Mouse (Mus musculus): ENCODE results near the gene Fdxr.

Gene Fdxr

DNA sequence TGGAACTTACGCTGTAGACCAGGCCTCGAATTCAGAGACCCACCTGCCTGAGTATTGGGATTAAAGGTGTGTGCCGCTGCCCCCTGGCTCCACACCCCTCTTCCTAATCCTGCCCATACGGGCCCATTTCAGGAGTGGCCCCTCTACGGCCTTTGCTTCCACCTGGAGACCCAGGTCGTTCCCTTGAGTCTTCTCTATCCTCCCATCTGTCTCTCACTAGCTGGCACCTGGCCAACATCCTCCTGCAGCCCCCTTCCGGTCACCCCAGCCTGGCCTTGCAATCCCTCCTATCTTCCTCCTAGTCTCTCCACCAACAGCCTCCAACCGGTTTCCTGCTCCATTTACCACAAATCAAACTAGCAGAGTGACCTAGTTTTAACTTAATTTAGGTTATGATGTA is 13.0 kb upstream of the Fdxr start:
- peak; percentile 72 for DNase-seq (ENCODE audit: low spot score)

DNA sequence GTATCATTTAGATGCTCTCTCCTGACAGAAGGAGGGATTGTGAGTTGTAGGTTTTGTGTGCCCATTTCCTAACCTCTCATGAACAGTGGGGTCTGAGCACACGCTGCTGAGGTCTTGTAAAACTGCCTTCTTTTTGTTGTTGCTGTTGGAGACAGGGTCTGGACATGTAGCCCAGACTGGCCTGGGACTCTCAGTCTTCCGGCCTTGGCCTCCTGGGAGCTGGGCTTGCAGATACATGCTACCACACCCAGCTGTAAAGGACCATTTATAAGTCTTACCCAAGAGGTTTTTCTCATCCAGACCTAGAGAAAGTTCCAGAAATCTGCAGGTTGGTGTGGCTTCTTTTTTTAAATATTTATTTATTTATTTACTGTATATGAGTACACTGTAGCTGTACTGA is 11.5 kb upstream of the Fdxr start:
- no peak for DNase-seq (ENCODE audit: low spot score)

DNA sequence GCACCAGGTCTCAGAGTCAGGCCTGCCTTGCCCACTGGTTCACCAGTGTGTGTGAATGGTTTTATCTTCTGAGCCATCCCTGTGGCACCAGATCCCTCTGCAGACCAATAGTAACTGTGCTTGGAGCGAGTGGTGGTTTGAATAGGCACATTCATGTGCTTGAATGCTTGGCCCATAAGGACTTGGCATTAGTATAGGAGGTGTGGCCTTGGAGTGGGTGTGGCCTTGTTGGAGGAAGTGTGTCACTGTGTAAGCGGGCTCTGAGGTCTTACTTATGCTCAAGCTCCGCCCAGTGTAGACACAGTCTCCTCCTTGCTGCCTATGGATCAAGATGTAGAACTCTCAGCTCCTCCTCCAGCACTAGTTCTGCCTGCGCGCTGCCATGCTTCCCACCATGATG is 10.5 kb upstream of the Fdxr start:
- no peak for DNase-seq (ENCODE audit: low spot score)

DNA sequence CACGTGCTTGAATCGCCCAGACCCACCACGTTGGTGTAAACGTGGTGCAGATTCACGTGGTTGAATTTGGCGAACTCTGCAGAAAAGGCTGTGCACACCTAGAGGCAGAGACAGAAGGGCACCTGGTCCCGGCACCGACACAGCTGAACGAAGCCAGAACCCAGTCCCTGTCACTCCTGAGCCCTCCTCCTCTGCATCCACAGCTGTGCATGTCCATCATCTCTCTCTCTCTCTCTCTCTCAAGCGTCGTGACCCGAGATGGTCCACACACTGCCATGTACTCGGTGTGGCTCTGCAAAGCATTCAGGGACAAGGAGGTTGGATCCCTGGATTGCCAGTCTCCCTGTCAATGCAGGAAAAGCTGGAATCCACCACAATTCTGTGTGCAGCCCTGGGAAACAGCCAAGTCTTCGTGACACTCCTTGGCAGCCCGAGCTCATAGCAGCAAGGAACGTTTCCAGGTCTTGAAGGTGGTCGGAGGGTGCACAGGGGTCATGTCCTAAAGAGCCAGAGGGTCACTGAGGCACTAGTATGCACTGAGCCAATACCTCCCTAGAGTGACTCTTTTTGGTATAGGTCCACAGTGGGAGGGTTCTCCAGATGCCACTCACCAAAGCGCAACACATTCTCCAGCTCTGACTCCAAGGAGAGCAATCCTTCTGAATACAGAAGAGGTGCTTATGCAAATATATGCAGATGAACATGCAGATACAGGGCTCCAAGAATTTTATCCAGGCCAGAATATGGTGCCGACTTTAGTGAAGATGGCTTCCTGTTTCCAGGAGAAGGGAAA is 9.5 kb upstream of the Fdxr start:
- no peak for DNase-seq (ENCODE audit: low spot score)

DNA sequence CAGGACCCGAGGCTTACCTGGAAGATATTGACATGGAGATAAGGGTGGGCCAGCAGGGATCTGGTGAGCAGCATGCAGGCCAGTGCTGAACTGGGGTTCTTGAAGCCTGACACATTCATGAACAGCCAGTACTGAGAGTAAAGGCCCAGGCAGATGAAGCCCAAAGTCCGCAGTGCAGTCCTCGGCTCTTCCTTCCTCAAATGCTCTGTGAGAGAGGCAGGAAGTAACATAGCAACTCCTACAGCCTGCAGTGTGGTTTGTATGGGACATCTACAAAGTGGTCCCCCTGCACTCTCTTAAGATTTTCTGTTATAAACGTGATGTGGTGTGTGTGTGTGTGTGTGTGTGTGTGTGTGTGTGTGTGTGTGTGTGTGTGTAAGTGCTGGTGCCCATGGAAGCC is 8.4 kb upstream of the Fdxr start:
- no peak for DNase-seq (ENCODE audit: low spot score)

DNA sequence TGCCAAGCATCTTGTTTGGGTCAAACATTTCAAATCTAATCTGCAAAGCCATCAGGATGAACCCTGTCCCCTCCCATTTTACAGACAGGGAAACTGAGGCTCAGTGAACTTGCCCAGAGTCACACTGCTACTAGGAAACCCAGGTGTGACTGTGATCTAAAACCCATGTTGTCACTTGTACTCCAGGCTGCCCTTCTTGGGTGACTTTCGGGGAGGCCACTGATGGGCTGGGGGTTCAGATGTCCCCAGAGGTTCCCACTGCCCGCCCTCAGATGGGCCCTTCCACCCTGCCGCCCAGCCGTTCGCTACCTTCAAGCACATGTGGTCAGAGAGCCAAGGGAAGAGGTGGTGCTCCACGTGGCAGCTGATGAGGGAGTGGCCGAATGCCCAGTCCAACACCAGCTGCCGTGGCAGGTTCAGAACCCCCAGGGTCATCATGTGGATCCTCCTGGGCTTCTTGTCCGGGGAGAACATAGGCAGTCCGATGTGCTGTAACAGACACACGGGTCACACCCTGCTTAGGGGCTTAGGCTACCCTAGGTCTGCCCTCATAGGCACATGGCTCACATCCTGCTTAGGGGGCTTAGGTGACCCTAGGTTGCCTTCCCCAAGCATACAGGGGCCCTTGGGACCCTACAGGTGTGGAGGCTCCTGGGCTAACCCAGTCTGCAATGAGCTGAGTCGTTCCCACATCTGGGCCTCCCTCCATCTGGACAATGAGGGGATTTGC is 7.2 kb upstream of the Fdxr start:
- DNase-seq (ENCODE audit: low spot score), result no peak

DNA sequence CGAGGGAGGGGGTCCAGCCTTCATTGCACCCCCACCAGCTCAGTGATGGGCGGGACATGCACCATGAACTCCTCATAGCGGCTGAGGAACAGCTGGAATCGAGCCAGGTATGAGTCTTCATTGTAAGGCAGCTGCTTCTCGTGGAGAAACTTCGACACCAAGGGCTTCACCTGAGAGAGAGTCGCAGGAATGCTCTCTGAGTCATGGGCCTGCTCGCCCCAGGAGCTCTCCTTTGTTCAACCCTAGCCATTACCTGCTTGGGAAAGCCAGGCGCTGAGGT is 6.6 kb upstream of the Fdxr start:
- DNase-seq (ENCODE audit: low spot score), result no peak

DNA sequence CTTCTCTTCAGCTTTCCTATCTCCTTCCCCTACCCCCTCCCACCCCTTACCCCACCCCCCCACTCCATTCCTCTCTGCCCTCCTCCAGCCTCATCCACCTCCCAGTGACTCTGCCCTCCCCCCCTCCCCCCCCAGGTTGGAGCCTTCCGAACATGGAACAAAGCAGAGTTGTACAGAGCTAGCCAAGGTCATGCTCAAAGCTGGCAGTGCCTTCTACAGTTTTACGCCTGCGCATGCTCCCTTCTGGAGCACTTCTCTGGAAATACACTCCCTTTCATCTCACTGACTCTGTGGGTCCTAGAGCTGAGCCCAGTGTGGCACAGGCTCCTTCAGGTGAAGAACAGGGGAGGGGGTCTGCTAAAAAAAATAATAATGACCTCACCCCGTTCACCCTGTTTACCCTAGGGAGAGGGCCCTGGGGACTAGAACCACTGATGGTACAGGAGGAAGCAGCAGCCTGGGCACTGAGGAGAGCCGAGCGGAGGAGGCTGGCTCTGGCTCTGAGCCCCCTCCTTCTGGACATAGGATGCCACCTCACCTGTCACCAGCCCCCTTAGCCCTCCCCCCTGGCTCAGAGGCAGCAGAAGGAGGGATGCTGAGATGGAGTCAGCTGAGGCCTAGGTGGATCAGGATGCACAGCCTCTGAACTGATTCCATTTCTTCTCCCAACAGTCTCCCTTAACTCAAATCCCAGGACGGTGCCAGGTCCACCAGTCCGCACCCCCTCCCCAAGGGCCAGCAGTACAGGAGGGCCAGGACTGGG is 6.1 kb upstream of the Fdxr start:
- no peak for DNase-seq (ENCODE audit: low spot score)

DNA sequence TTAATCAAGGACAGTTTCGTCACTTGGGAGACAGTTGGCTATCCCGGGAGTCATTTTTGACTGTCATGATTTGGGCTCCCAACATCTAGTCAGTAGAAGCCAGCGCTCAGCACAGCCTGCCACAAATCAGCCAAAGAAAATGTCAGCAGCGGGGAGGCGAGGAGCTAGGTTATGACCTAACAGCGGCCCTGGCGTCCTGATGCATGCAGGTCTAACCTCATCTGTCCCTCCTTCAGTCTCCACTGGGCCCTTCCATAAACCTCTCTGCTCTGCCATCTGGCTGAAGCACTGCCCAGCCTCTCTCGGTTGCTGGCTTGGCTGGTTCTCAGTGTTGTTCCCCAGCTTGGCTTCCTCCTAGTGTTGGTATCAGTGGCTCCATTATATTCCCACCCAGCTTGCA is 5.4 kb upstream of the Fdxr start:
- no peak for DNase-seq (ENCODE audit: low spot score)

DNA sequence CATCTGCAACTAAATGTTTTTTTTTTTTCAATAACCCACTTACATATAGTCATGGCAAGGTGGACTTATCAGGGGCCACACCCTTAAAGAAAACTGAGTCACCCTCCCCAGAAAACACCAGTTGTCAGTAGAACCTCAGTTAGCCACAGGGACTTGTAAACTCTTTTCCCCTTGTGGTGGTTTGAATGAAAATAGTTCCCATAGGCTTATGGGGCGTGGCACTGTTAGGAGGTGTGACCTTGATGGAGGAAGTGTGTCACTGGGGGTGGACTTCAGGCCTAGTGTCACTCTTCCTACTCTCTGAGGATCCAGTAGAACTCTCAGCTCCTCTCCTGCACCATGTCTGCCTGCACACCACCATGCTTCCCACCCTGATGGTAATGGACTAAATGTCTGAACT is 2.9 kb upstream of the Fdxr start:
- DNase-seq (ENCODE audit: low spot score), result no peak

DNA sequence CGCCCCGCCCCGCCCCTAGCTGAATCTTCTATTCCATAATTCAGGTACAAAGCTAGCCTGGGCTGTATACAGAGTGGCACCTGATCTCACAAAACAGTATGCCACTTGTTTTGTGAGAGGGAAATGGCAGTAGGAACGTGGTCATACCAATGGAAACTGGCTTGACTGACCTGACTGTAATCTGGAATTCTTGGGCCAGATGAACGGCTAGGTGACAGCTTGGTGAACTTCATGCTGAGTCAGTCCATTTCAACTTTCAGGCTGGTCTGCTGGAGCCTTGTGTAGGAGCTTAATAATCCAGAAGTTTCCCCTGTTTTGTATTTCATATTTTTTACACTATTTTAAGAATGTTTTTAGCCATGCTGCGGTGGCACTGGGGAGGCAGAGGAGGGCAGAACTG is 1.3 kb upstream of the Fdxr start:
- no peak for DNase-seq (ENCODE audit: low spot score)

DNA sequence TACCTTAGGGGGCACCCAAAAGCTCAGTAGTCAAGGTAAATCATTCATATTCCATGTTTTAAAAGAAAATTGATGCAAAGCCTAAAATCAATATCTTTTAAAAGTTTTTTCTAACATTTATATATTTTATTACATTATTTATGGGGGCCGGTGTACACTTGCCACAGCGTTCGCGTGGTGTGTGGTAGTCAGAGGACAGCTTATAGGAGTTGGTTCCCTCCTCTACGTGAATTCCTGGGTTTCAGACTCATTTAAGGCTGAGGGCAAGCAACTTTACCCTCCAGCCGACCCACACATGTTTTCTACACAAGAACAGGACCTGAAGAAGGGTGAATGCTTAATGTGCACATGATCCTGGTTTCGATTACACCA is 740 bp upstream of the Fdxr start:
- DNase-seq (ENCODE audit: low spot score), result no peak

DNA sequence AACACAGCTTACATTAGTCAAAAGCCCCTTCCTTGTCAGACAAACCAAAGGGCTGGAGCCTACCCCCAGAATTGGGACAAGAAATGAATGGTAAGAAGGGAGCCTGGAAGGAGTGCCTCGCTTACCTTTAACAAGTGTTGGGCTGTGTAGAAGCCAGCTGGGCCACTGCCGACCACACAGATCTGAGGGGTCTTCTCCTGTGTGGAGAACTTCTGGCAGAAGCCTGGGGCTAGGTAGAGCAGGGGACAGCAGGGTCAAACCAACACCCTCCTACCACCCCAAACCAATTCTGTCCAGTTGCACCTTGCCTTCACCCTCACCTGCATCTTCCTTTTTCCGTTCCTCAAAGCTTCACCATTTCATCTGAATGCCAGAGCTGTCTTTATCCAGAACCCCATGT is 896 bp downstream of the Fdxr start:
- DNase-seq (ENCODE audit: low spot score), result no peak

DNA sequence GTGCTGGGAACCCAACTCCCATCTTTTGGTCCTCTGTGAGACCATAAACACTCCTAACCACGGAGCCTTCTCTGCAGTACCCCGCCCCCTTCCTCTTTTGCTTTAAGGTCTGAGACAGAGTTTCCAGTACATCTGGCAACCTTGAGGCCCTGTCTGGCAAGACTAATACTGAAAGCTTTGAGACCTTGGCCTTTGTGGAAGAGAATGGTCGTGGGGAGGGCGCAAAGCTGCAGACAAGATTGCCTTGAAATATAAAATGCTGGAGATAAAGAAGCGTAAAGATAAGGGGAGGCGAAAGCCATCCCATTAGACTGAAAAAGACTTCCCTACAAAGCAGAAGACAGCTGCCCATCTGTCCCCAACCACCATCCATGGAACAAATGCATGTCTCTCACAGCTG is 1.3 kb downstream of the Fdxr start:
- DNase-seq (ENCODE audit: low spot score), result no peak

DNA sequence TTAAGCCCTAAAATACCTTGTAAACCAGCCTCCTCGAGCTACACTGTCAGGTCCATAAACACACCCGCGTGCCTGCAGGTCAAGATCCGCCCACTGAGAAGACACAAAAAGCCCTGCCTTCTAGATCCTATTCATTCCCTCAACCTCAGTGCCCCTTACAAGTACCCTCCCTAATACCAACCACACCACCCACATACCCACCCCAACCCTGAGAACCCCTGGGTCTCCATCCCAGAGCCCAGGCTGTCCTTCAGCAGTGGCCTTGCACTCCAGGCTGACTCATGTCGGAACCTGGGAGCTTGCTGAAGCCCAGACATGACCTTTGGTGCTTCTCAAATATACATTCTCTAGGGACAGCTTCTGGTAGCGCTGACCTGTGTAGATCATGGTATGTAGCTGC is 2.1 kb downstream of the Fdxr start:
- DNase-seq (ENCODE audit: low spot score), result no peak

DNA sequence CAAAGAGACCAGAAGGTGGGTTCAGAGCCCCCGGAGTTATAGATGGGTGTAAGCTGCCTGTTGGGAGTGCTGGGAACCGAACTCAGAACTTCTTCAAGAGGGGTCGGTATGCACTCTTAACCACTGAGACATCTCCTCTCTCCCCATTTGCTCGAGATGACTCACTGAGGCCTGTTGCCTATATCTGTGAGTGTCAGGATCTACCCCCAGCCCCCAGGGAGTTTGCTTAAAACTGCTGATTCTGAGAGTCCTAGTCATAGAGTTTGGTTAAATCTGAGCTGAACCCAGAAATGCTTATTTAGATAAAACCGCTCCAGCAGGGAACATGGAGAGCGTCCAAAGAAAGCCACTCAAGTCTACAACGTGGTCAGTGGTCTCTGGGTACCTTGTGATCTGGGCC is 2.7 kb downstream of the Fdxr start:
- DNase-seq (ENCODE audit: low spot score), result no peak

DNA sequence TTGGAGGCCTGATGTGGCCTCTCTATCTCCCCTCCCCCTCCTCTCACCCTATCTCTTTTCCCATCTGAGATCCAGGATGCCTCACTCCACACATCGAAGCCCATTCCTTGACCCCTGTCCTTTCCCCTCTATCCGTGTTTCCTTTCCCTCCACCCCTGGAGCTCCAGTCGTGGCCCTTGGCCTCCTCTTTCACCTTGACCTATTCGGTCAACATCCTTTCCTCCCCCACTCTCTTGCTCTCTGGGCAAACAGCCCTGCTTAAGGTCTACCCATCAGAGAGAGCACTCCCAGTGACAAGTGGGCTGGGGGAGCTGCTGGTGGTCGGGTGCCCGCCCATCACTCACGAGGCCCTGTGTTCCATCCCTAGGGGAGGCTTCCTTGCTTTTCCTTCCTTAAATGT is 3.1 kb downstream of the Fdxr start:
- no peak for DNase-seq (ENCODE audit: low spot score)

DNA sequence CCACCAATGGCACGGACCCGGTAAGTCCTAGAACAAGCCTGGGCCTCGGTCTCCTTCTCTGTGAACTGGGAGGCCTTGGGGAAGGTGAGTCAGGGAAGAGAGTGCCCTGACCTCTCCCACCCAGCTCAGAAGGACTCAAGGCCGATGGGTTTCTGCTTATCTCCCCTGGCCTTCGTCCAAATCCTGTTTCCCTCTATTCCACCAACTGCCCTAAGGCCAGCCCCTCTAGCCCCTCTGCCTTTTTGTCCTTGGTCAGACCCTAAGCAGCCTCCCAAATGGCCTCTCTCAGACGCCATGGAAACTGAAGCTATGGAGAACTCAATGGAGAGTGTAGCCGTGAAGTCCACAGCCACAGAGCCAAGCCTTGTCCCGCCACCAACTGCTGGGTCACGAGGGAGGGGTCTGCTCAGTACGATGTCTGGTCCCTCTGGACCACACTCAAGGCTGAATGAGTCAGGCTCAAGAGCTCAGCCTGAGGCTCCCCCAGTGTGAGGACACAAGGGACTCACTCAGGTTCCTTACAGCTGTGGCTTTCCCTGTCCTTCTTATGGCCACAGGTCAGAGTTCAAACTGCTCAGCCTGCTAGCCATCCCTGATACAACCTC is 3.9 kb downstream of the Fdxr start:
- DNase-seq (ENCODE audit: low spot score), result no peak

DNA sequence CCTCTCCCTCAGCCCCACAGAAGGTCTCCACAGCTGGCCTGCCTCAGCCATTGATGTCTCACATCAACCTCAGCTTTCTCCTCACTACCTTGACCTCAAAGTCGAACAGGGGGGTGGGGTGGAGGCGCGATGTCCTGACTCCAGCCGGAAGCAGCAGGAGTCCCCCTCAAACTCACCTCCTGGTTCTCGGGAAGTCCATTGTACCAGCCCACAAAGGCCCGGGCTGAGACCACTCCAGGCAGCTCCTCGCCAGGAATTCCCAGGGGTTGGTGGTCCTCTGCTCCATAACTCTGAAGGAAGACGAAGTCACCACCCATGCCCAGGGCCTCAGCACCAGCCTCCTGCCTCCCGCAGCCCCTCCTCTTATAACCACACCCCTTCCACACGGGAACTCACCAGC is 5.4 kb downstream of the Fdxr start:
- no peak for DNase-seq (ENCODE audit: low spot score)

DNA sequence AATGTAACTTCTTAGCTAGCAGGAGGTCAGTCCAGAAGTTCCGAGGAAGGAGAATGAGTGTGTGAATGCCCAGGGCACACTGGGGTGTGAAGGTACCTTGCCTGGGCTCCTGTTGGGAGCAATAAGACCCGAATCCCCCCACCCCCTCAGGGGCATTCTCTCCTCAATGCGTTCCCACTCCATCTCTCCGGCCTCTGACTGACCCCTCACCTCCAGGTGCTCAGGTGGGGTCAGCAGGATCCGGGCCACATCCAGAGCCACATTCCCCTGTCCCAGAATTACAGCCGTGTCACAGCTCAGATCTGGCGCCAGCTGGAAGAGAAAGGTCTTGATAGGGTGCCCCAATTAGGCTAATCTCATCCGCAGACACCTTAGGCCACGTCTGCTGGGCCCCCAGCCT is 5.8 kb downstream of the Fdxr start:
- DNase-seq (ENCODE audit: low spot score), result no peak

DNA sequence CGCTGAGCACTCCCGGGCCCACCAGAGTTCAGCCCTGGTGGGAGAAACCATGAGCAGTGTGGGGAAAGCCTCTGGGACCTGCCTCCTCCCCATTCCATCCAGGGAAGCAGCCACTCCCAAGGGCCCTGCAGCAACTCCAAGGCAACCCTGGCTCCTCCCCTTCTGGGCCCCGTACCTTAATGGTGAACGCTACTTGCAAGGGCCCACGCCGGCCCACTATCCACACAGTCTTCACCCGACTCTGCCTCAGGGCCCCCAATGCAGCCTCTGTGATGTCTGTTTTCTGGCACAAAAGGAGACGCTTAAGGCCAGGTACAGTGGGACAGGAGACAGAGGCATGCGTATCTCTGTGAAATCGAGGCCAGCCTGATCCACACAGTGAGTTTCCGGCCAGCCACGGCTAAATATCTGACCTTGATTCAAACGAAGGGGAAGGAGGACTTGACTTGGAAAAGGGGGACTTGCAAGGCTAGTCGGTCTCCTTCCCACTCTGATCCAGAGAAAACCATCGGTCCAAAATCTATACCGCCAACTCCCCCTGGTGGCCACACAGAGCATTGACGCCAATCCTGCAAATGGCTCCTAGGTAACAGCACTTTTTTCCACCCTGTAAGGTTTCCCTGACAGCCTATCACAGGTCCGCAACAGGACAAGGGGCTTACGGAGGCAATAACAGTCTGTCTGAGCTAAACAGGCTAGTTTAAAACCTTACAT is 6.5 kb downstream of the Fdxr start:
- DNase-seq (ENCODE audit: low spot score), result peak; percentile 90

DNA sequence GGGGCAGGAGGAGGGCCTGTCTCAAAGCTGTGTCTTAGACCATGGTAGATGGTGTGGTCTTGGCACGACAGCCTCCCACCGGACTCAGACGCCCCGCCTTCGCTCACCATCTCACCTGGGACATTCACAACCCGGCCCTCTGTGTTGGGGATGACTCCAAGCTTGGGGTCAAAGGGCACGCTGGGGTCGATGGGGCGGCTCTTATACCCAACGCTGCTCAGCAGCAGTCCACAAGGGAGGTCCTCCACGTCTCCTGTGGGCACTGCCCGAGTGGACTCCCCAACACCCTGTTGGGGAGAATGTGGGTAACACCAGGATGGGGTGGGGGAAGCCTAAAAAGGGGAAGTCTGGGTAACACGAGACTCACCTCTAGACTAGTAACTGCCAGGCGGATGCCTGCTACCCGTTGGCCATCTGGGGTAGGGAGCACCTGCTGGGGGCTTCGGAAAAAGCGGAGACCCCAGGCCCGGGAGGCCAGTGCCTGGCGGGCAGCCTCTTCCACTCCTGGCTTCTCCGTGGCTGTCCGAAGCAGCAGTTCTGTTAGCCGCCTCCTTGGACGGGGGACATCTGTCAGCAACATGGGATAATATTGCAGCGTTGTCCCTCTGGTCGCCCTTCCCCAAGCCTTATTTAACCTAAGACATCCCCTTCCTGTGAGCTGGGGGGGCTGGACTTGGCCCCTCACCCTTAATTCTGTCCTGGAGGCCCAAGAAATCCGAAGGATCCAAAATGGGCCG is 7.4 kb downstream of the Fdxr start:
- DNase-seq (ENCODE audit: low spot score), result no peak
